Mouse (Mus musculus) activated CD4-positive, CD25-positive, alpha-beta regulatory T cell, adult 4 months (primary cell): Measurements from ENCODE around the gene Lrrc8e. TPM values are rescaled to one million over a fixed set of nuclear protein-coding genes. Genes with fewer than 3 reads are reported as not detected.

Experiments
- ATAC-seq: one replicate; pipeline ENCODE4 v1.8.0; 2017
- polyA plus RNA-seq, 2 experiments: library from polyadenylated mRNA; unstranded; fragments of 100-300 nt; shearing (Covaris generic); gene quantifications; one replicate each; pipeline ENCODE4 v1.2.1; 2017

The Lrrc8e gene
- polyA plus RNA-seq = not detected

DNA sequence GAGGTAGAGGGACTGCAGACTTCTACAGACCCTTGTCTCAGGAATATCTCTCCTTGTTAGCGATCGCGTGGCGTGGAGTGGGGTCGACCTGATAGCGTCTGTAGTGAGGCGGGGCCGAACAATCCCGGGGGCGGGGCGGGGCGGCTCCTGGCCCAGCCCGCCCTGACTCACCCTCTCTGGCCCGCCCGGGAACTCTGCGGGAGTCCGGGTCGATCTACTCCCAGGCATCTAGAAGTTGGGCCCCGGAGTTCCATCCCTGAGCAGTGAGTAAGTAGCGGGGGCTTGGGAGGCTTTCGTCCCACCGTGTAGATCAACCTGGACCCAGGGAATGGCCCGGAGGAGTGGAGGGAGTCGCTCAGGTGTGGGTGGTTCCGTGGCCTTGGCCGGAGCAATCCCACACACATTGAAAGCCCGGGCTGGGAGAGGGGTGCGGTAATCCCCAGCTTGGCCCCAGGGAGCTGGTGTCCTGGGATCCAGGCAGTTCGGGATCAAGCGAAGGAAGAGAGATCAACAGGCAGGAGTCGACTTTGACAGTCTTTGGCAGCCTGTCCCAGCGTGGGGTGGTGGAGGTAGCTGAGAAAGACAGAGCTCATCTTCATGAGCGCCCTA, at the start of gene Lrrc8e:
Gene Lrrc8e (plus strand): TSS at position 89 of the 609 bp plus-strand sequence.
- ATAC-seq = no peak

DNA sequence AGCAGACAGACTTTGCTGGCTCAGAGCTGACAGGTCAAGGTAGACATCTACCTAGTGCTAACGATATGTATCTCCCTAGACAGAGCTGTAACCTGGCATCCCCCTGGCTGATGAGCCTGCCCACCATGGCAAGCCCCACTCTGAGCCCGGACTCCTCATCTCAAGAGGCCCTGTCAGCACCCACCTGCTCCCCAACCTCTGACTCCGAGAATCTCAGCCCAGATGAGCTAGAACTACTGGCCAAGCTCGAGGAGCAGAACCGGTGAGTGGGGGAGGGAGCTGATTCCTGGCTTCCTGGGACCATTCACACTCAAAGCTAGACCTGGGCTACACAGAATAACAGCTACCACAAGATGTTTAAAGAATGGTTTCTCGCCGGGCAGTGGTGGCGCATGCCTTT, 43.2 kb upstream of the Lrrc8e start:
- no peak for ATAC-seq

GRCm38 (mm10) chr8:4186151-4186550, 40.5 kb upstream of the Lrrc8e start:
- ATAC-seq = no peak

GRCm38 (mm10) chr8:4188605-4189004, 38.0 kb upstream of the Lrrc8e start:
- no peak for ATAC-seq

GRCm38 (mm10) chr8:4189031-4189722, 37.5 kb upstream of the Lrrc8e start:
- no peak for ATAC-seq

DNA sequence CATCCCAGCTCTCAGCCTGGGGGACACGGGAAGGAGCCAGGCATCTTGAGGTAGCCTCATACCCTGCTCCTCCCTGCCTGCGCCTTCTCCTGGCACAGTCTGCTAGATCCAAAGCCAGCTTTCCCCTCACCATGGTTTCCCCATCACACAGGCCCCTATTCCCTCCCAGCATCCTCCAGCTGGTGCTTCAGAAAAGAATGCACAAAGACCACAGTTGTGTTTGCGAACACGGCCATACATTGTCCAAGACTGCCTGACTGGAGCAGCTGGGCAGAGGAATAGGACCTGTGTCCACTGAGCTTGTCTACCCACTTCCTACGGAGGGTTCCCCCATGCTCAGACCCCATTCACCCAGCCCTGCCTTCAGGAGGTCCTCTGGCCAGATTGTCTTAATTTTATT, 34.3 kb upstream of the Lrrc8e start:
- ATAC-seq = no peak

- ATAC-seq = peak; percentile 91
These were observed 33.6 kb upstream of the Lrrc8e start for GRCm38 (mm10) chr8:4192807-4193587.

DNA sequence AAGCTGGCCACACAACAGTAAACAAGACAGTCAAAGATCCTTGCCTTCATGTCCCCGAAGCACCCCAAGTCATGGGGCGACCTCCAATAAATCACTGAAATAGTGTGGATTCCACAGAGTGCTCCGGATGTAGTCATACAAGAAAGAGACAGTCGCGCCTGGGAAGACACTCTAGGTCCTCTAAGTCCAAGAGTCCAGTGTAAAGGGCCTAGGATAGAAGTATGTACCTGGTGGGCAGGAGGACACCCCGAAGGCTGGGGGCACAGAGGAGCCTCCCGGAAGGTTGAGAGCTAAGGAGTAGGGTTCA, 33.1 kb upstream of the Lrrc8e start:
- peak; percentile 18 for ATAC-seq

DNA sequence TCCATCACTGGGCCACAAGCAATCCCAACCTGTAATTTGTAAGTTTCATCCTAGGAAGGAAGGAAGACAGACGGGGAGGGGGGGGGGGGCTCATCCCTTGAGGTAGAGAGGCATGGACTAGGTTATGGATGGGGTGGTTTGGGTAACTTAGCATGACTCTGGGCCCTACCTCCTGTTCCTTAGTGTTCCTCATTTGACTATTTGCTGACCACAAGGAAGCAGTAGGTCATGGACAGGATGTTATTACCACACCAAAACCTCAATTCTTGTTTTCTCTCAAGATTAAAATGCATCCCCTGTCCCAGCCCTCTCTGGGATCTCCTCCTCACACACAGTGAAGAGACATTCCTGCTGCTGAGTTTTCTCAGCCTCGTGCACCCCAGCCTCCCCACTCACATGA, 25.3 kb upstream of the Lrrc8e start:
- no peak for ATAC-seq

- no peak for ATAC-seq
These were observed 21.1 kb upstream of the Lrrc8e start for GRCm38 (mm10) chr8:4205246-4206123.

DNA sequence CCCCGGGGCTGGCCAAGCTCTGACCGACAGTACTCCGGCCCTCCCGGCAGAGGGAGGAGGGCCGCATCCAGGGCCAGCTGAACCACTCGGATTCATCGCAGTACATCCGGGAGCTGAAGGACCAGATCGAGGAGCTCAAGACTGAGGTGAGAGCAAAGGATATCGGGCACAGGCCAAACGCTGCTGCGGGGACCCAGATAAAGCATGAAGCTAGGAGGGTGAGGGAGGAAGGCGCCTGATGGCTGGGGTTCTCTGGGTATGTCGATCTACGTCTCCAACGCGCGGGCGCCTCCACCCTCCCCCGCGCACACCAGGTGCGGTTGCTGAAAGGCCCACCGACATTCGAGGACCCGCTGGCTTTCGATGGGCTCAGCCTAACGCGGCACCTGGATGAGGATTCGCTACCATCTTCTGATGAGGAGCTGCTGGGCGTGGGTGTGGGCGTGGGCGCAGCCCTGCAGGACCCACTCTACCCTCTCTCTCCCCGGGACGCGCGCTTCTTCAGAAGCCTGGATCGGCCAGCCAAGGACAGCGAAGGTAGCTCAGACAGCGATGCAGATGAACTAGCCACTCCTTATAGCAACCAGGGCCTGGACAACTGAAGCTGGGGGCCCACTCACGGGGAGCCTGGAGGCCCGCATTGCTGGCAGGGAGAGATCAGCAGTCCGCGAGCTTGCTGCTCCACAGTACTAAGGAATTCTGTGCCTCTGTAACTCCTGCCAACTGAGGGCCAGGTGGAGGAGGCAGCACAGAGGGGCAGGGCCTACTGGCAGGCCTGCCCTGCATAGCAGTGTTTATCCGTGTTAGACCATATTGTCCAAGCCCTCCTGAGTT, 20.2 kb upstream of the Lrrc8e start:
- no peak for ATAC-seq

DNA sequence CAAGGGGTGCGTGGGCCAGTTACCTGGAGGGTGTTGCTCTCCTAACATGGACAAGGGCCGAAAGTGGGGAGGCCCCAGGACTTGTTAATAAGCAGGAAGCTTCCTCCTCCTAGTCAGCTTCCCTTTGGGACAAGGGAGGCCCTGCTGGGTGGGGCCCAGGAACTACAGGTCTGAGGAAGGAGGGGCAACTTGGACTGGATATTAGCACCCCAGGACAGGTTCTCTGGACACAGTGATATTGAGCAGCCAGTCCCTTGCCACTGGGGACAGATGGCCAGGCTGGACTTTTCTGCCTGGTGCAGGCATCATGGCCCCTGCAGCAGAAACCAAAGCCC, 19.6 kb upstream of the Lrrc8e start:
- no peak for ATAC-seq

- no peak for ATAC-seq
These were observed 15.5 kb upstream of the Lrrc8e start for GRCm38 (mm10) chr8:4211097-4211496.

GRCm38 (mm10) chr8:4212809-4213209, 13.8 kb upstream of the Lrrc8e start:
- no peak for ATAC-seq

DNA sequence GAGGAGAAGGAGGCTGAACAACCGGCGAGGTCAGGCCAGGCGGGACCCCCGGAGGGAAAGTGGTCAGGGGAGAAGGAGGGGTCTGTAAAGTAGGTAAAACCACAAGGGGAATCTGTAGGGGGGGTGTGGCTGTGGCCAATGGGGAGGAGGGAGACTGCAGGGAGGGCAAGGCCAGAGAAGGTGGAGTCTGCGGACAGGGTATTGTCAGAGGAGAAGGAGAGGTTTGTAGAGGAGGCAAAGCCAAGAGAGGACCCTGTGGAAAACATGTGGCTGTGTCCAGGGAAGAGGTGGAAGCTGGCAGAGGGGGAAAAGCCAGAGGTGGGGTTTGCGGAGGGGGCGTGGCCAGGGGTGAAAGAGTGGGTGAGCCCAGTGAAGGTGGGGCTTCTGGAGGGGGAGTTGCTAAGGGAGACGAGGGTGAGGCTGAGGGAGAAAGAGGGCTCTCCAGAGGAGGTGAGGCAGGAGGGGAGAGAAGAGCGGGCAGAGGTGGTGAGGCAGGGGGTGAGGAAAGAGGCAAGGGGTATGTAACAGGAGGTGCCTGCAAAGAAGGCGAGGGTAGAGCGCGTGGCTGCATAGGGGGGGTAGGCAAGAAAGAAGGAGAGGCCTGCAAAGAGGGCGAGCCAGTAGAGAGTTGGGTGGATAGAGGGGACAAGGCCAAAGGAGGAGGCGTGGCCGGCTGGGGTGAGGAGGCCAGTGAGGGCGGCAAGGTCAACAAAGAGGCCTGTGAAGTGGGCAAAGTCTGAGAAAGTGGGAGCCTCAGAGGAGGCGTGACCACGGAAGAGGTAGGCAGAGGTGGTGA, 13.2 kb upstream of the Lrrc8e start:
- ATAC-seq = peak; percentile 17

DNA sequence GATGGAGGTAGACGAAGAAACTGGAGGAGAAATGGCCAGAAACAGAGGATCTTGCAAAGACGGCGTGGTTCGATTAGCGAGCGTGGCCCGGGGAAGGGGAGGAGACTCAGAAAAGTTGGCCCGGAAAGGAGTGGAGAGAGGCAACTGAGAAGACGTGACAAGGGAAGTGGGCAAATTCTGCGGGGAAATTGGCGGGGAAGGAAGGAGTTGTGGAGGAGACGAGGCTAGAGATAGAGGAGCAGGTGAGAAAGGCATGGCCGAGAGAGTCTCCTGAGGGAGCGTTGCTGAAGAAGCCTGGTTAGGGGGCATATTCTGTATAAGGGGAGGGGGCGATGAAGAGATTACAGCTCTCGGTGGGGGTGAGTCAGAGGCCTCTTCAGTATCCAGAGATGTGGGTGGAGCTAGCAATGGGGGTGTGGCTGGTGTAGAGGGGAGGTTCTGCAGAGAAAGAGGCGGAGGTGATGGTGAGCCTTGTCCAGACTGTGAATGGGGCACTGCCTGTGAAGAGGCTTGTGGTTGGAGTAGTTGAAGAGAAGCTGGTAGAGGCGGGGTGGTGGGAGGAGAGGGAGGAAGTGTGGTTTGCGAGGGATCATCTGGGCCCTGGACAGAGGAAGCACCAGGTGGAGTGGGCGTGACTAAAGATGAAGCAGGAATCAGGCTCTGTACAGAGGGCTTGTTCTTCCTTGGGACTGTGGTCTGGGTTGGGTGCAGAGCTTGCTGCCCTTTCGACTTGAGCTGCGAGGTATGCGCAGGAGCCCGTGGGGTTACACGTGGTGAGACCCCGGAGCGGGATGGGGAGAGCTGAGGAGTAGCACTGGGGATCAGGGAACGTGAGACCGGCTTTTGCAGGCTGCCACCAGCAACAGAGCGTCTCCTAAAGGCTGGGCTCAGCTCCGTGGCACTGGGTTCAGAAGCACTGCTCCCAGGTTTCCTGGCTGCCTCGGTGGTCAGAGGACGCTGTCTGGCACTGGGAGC, 12.3 kb upstream of the Lrrc8e start:
- ATAC-seq = peak; percentile 70

GRCm38 (mm10) chr8:4216296-4216695, 10.3 kb upstream of the Lrrc8e start:
- no peak for ATAC-seq

GRCm38 (mm10) chr8:4216791-4217621, 9.6 kb upstream of the Lrrc8e start, which contains the start of gene Prr36:
TSS of gene Prr36 (minus strand) at chr8:4217459.
- ATAC-seq = no peak

GRCm38 (mm10) chr8:4219617-4220016, 7.0 kb upstream of the Lrrc8e start:
- ATAC-seq = no peak
